Comparison of ENCODE assay signal across 15 mouse cellular contexts in genomic region chr10:106113083-106113482, GRCm38 (mm10).
"Had no signal": no experiment of that assay in that cellular context is flagged by ENCODE, and none has a peak within 500 bp of the region (broad histone marks: within the 10 kb centered on the region; RNA-seq: fewer than 3 reads in every experiment).

No protein-coding gene starts in this region.

- H3K9me3 ChIP-seq: midbrain, embryonic 13.5 days; midbrain, embryonic 15.5 days; neural tube, embryonic 12.5 days; stomach, embryonic 15.5 days had no signal

- H3K4me3 ChIP-seq: megakaryocyte, embryonic 14.5 days; midbrain, embryonic 13.5 days; midbrain, embryonic 15.5 days; neural tube, embryonic 12.5 days; stomach, embryonic 15.5 days had no signal

- DNase-seq: liver, postnatal 0 days; lung, adult 2 months; lung, postnatal 14 days; lung, postnatal 36 days; right cerebral cortex, postnatal 14 days; thymus, postnatal 14 days; thymus, postnatal 36 days had no signal

- H3K4me2 ChIP-seq: midbrain, embryonic 11.5 days; midbrain, embryonic 13.5 days; midbrain, embryonic 15.5 days; neural tube, embryonic 12.5 days; stomach, embryonic 15.5 days had no signal

- ATAC-seq: liver, postnatal 0 days; midbrain, embryonic 13.5 days; midbrain, embryonic 15.5 days had no signal

- H3K27ac ChIP-seq: macrophage; midbrain, embryonic 13.5 days; midbrain, embryonic 15.5 days; neural tube, embryonic 12.5 days; stomach, embryonic 15.5 days; stomach, postnatal 0 days had no signal

- H3K4me1 ChIP-seq: megakaryocyte, embryonic 14.5 days; midbrain, embryonic 13.5 days; midbrain, embryonic 15.5 days; neural tube, embryonic 12.5 days; stomach, embryonic 15.5 days had no signal

- H3K9ac ChIP-seq: liver, postnatal 0 days; midbrain, embryonic 13.5 days; midbrain, embryonic 15.5 days; neural tube, embryonic 12.5 days; stomach, embryonic 15.5 days had no signal

- H3K27me3 ChIP-seq: megakaryocyte, embryonic 14.5 days; midbrain, embryonic 13.5 days; midbrain, embryonic 15.5 days; neural tube, embryonic 12.5 days; stomach, embryonic 15.5 days had no signal

- H3K36me3 ChIP-seq: midbrain, embryonic 13.5 days; midbrain, embryonic 15.5 days; neural tube, embryonic 12.5 days; stomach, embryonic 15.5 days had no signal
